Mouse (Mus musculus) E14TG2a.4 (cell line): ENCODE measurements at regions not wholly inside any gene's neighbourhood (a gene's known extent, or its start where the extent isn't known, plus 50 kb on each side); places are given as distances from the start of the nearest gene placed in this dataset.
"Not testable (repeated sequence)": the region's sequence is repeated elsewhere in the genome, so short reads cannot be mapped to it uniquely, and the experiment has no call there.

Experiments
- CTCF ChIP-seq: conservative IDR thresholded peaks from 2 replicates; pipeline ENCODE4 v1.5.1; 2014; ENCODE audit warnings: low read length
- NANOG ChIP-seq: IDR thresholded peaks from 2 replicates; pipeline ENCODE4 v1.6.1; 2014; ENCODE audit warnings: borderline replicate concordance, low read length, mixed read lengths
- POU5F1 ChIP-seq: IDR thresholded peaks from 2 replicates; pipeline ENCODE4 v1.6.1; 2014; ENCODE audit warnings: low read length, borderline replicate concordance

- TF ChIP-seq CTCF, NANOG, POU5F1: not testable (repeated sequence)
Measured at GRCm38 (mm10) chr13:3089971-3090370, 447.9 kb upstream of the Gdi2 start.
